Mouse (Mus musculus): ENCODE results near the gene Tsc22d2.

The Tsc22d2 gene

DNA sequence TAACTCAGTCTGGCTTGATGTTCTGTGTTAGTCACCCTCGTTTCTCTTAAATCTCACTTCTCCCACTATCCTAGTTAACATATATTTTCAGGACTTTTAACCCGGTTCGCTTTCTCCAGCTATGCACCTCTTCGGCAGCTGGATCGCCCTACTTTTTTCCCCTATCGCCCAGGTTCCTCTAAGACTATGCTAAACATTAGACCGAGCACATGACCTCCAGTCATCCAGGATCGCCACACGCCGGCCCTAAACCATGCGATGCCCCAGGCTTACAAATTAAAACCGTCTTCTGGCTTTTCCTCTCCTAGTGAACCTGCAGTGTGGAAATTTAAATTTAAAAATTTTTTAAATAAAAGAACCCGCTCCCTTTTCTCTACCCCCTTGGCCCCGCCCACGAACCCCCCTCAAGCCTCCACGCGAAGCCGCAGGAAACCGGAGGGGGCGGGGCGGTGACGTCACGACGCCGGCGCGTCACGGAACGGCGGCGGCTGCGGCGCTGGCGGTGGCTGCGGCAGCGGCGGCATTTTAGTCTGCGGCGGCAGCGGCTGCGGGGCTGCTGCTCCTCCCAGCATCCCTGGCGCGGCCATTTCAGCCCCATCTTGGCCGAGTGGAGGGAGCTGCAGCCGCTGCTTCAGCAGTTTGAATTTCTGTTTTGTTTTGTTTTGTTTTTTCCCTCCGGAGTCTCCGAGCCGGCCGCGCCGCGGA lies at the start of gene Tsc22d2:
Gene Tsc22d2, plus strand, starts transcription at position 482 of the 705 bp plus-strand sequence.
- CTCF ChIA-PET = no interaction called here

DNA sequence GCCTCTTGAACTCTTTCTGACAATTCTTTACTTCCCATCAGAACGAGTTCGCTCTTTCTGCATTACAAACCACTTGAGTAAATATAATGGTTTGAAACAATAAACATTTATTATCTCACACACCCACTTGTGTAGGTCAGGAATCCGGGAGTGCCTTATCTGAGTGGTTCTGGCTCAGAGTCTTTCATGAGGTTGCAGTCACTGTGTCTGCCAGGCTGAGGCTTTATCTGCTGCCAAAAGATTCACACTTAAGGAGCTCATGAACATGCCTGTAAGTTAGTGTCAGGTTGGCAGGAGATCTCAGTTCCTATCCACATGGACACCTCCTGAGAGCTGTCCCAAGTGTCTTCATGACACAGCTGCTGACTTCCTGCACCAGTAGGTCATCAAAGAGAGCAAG lies 47.8 kb upstream of the Tsc22d2 start:
- CTCF ChIA-PET = no interaction called here

DNA sequence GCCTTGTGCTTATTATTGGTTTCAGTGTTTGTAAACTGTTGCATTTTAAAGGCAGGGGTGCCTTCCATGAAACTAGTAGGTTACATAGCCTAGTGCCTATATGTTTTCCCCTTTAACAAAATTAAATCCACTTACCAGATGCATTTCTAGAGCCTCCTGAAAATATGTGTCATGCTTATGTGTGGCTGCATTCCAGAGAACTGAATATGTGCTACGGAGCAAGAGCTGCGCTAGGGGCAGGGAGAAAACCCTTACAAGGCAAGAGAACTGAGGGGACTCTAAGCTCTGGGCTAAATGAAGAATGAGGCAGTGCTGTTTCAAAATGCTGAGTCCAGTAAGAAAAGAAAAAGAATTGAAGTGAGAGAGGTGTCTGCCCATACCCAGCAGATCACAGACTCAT lies 43.7 kb upstream of the Tsc22d2 start:
- CTCF ChIA-PET = no interaction called here

- CTCF ChIA-PET = no interaction called here
Observed at GRCm38 (mm10) chr3:58372066-58372904, 42.2 kb upstream of the Tsc22d2 start.

GRCm38 (mm10) chr3:58372905-58373208 lies 41.7 kb upstream of the Tsc22d2 start:
- CTCF ChIA-PET = no interaction called here

GRCm38 (mm10) chr3:58374281-58374680 lies 40.2 kb upstream of the Tsc22d2 start:
- CTCF ChIA-PET = no interaction called here

DNA sequence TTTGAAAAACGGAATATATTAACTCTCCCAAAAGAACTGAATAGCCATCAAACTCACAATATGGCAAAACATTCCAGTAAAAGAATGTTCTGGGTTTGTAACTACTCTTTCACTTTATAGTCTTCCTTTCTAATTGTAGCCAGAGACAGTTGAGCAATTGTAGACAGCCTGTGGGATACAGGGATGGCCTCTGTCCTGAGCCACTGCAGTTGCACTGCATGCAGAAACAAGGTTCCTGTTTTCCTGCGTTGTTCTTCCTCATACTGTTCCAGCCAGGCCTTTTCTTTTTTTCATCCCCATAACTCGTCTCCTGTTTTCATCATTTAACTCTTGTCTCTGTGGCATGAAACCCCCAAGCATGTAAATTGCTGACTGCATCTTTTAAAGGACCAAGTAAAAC lies 37.8 kb upstream of the Tsc22d2 start:
- CTCF ChIA-PET = no interaction called here

DNA sequence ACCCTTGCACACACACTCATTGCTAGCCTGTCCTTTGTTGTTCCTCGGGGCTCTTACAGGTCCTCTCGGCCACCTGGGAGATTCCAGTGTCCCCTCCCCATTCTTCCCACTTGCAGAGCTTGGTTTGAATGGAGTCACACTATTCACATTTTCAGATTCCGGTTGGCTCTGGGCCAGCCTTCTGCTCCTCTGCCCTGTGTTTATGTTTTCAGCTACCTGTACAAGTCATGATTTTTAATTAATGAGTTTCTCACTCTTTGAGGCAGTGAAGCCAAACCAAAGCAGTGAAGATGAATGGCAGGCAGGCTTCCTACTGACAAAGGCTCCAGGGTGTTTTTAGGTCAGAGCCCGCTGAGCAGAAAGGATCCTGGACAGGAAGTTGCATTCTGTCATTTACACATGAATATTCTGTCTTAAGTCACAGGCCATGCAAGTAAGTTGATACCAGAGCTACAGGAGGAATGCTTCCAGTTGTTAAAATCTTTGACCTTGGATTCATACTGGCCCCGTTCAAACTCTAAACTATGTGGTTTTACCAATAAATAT lies 36.9 kb upstream of the Tsc22d2 start:
- CTCF ChIA-PET = no interaction called here

DNA sequence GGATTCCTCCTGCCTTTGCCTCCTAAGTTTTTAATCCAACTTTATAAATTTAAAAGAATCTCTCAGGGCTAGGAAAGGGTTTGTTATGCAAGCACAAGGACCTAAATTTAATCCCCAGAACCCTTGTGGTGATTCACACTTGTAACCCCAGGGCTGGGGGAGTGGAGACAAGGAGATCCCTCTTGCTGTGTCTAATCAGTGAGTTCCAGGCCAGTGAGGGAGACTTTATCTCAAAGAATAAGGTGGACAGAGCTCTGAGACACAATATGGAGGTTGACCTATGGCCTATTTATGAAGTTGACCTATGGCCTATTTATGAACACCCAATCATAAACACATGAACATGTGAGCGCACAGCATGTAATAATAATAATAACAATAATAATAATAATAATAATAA lies 31.8 kb upstream of the Tsc22d2 start:
- CTCF ChIA-PET = no interaction called here

DNA sequence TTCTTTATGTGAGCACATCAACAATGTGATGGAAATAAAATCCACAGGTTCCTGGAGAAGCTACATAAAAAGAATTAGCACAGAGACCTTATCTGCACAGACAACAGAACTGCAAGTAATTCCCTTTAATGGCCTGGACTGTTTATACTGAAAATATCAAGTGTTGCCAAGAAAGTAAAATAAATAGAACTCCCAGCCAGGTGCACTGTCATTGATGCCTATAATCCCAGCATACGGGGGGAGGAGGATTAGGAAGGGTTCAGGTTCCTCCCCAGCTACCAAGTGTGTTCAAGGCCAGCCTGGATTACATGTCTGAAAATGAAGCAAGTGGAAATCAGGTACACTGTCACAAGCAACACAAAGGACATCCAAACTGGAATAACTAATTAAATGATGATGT lies 29.5 kb upstream of the Tsc22d2 start:
- CTCF ChIA-PET = no interaction called here

- CTCF ChIA-PET = no interaction called here
Observed at GRCm38 (mm10) chr3:58388731-58389130, 25.8 kb upstream of the Tsc22d2 start.

GRCm38 (mm10) chr3:58398541-58398940 lies 16.0 kb upstream of the Tsc22d2 start:
- CTCF ChIA-PET = no interaction called here

DNA sequence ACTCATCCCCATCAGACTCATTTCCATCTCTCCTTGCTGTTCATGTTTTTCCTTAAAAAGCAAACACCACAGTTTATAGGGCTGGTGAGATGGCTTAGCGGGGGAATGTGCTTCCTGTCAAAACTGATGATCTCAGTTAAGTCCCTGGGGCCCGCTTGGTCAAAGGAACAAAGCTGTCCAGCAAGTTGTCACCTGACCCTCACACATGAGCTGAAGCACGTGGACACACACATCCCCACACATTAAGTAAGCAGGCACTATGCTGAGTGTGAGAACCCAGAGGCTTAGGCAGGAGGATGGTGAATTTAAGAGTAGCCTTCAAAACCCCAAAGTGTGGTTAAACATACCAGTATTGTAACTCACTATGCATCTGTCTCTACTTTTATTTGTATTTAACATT lies 14.6 kb upstream of the Tsc22d2 start:
- CTCF ChIA-PET = no interaction called here

- CTCF ChIA-PET = no interaction called here
Observed at GRCm38 (mm10) chr3:58411669-58412068, 2.8 kb upstream of the Tsc22d2 start.

DNA sequence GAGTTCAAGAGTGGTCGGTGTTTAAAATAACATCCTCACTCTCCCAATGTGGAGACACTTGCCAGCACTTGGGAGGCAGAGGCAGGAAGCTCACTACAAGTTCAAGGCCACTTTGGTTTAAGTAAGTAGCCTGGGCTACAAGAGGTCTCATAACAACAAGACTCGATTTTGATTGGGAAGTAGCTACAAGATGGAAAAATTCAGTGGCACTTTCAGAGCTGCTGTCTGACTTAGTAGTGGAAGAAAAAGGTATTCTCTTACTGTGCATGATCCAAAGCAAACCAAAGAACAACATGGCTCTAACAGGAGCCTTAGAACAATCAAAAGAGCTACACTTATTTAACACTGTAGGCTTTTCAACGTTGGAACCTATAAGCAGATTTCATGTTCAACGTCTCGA lies 844 bp upstream of the Tsc22d2 start:
- CTCF ChIA-PET = interaction anchor here (0.7 kb wide), 1 partner anchor 571 kb away, joined by 4 read pairs; no protein-coding TSS in a partner anchor

DNA sequence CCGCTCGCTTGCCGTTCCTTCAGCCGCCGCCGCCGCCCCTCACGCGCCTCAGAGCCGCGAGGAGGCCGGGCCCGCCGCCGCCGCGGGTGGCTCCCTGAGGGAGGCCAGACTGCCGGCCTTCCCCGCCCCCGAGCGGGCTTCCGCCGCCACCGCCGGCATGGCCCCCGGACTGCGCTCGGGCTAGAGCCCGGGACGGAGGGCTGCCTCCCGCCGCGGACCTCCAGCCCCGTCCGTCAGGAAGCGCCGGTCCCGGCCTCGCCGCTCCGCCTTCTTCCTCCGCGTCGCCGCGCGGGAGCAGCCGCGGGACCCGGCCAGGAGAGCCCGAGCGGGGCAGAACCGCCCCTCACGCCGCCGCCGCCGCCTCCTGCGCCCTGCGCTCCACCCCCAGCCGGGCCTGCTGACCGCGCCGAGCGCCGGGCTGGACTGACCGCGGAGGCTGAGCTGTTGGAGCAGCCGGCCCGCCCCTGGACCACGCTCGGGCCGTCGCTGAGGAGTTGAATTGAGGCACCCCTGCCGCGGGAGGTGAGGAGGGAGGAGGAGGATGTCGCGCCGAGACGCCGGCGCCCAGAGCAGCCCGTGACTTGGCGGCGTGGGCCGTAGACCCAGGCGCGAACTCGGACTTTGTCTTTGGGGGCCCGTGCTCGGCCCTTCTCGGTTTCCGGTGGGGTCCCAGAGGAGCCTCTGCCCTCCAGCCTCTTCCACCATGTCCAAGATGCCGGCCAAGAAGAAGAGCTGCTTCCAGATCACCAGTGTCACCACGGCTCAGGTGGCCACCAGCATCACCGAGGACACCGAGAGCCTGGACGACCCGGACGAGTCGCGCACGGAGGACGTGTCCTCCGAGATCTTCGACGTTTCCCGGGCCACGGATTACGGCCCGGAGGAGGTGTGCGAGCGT lies 720 bp downstream of the Tsc22d2 start:
- CTCF ChIA-PET = interaction anchor here (1.0 kb wide), 1 partner anchor 256 kb away, joined by 3 read pairs; no protein-coding TSS in a partner anchor

DNA sequence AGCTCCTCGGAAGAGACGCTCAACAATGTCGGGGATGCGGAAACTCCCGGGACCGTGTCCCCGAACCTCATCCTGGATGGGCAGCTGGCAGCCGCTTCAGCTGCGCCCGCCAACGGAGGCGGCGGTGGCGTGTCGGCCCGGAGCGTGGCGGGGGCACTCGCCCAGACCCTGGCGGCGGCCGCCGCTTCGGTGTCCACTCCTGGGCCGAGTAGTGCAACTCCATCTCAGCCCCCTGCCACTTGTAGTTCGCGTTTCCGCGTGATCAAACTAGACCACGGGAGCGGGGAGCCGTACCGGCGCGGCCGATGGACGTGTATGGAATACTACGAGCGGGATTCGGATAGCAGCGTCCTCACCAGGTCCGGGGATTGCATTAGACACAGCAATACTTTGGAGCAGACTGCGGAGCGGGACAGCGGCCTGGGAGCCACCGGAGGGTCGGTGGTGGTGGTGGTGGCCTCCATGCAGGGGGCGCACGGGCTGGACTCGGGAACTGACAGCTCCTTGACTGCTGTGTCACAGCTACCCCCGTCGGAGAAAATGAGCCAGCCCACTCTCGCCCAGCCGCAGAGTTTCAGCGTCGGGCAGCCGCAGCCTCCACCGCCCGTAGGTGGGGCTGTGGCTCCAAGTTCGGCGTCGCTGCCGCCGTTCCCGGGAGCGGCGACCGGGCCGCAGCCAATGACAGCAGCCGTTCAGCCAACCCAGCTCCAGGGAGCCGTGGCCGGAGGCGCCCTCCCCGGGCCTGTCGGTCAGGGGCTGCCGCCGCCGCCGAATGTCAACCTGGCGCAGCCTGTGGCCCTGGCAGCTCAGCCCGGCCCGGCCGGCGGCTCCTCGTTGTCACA lies 1.6 kb downstream of the Tsc22d2 start:
- CTCF ChIA-PET = interaction anchor here (0.5 to 1.0 kb wide), 2 partner anchors 129 to 257 kb away, joined by 3 to 5 read pairs; no protein-coding TSS in a partner anchor

DNA sequence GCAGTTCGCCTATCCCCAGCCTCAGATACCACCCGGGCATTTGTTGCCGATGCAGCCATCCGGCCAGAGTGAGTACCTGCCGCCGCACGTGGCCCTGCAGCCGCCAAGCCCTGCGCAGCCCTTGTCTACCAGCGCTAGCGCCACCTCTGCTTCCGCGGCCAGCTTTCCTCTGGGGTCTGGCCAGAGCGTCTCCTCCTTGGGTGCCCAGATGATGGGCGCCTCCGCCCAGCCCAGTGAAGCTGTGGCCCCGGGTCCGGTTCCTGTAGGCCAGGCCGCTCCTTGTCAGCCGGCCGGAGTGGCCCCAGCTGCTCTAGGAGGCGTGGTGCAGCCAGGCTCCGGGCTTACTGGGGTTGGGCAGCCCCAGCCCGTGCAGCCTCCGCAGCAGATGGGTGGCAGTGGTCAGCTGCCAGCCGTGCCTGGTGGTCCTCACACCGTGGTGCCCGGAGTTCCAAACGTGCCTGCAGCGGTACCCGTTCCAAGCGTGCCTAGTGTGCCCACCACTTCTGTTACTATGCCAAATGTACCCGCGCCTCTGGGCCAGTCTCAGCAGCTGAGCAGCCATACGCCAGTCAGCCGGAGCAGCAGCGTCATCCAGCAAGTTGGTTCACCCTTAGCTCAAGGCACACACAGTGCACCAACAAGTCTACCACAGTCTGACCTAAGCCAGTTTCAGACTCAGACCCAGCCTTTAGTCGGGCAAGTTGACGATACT lies 2.4 kb downstream of the Tsc22d2 start:
- CTCF ChIA-PET = interaction anchor here (0.5 to 1.1 kb wide), 5 partner anchors 73 to 258 kb away, joined by 3 to 14 read pairs (median 4); no protein-coding TSS in a partner anchor

GRCm38 (mm10) chr3:58418724-58419705 lies 4.5 kb downstream of the Tsc22d2 start:
- CTCF ChIA-PET = interaction anchor here (1.0 kb wide), 1 partner anchor 28 kb away, joined by 3 read pairs; no protein-coding TSS in a partner anchor

All from spleen, embryonic (tissue).